Mouse (Mus musculus) heart, postnatal 0 days (tissue): ENCODE data around the gene Tomm40l.

ENCODE experiments used
- CTCF ChIP-seq: IDR thresholded peaks from 2 replicates; pipeline ENCODE4 v1.5.1; 2016; ENCODE audit warnings: antibody characterized with exemption, control low read depth, low read depth
- EP300 ChIP-seq: IDR thresholded peaks from 2 replicates; pipeline ENCODE4 v1.6.1; 2016; ENCODE audit warnings: antibody characterized with exemption, low read depth

- TF ChIP-seq CTCF (no peak), EP300 (no peak)
These were observed 30.1 kb upstream of the Tomm40l start for GRCm38 (mm10) chr1:171252415-171252814.
